Mouse (Mus musculus): Measurements from ENCODE around the gene 4930402H24Rik.

Gene 4930402H24Rik

DNA sequence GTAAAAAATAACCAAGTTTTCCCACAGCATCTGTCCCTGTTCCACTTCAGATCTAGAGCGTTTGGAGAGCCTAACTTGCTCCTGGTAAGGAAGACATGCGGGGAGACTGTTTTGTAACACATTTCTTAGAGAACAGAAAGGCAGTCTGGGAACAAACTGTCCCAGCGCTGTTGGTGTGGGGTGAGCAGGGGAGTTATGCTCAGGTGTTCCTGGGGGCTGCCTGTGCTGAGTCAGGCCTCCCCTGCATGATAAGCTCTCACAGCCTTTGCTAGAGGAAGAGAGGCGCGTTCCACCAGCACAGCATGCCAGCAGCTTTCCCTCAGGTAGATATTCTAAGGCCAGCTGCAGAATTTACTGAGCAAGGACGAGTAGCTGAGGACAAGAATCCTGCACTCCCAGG is 168.2 kb downstream of the 4930402H24Rik start:
- in situ Hi-C loops (cut with MboI, MseI), result loop anchor here in 1 of 2 experiments (10.0 kb wide), 1 partner anchor 1457 kb away; no protein-coding TSS in a partner anchor

DNA sequence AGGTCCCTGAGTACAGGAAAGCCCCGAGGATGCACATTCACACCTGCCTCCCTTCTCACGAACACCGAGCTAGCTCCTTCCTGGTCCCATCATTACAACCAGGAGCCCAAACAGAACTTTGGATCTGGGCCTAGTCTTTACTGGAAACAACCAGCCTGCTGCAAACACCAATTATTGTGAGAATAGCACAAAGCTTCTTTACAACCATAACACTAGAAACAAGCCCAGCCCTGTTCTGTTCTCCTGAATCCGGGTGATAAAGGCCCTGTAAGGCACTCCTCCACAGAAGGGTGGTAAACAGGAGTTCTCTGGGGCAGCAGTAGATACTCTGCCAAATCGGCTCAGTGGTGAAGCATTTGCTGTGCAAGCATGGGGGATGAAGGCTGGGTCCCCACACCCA is 170.9 kb downstream of the 4930402H24Rik start:
- in situ Hi-C loops (cut with MboI, MseI), result loop anchor here in 1 of 2 experiments (10.0 kb wide), 1 partner anchor 1460 kb away; no protein-coding TSS in a partner anchor

- in situ Hi-C loops (cut with MboI, MseI), result loop anchor here (5.0 to 10.0 kb wide), 2 partner anchors 374 to 1461 kb away; no protein-coding TSS in a partner anchor
These were observed 172.8 kb downstream of the 4930402H24Rik start for GRCm38 (mm10) chr2:130733444-130733843.

DNA sequence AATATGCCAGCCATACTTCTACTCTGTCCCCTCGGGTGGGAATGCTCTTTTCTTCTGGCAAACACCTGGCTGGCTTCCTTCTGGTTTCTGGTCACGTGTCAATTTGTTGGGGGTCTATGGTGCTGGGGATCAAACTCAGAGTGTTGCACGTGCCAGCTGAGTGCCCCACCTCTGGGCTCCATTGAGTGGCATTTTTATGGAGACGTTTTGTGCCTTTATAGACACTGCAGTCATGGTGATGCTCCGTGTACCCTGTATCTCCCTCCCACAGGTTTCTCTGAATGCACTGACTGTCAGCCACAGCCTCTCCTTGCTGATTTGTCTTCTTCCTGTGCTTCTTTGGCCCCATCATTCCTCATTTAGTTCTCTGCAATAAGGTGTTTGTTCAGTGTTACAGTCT is 174.4 kb downstream of the 4930402H24Rik start:
- in situ Hi-C loops (cut with MboI, MseI), result loop anchor here (5.0 to 10.0 kb wide), 2 partner anchors 375 to 1463 kb away; no protein-coding TSS in a partner anchor

- in situ Hi-C loops (cut with MboI, MseI), result loop anchor here (5.0 to 10.0 kb wide), 2 partner anchors 377 to 1464 kb away; no protein-coding TSS in a partner anchor
These were observed 175.5 kb downstream of the 4930402H24Rik start for GRCm38 (mm10) chr2:130730746-130731145.

- in situ Hi-C loops (cut with MboI, MseI), result no loop called here
These were observed 177.2 kb downstream of the 4930402H24Rik start for GRCm38 (mm10) chr2:130728906-130729585.

GRCm38 (mm10) chr2:130727752-130728151 is 178.5 kb downstream of the 4930402H24Rik start:
- in situ Hi-C loops (cut with MboI, MseI), result no loop called here

- in situ Hi-C loops (cut with MboI, MseI), result no loop called here
These were observed 181.8 kb downstream of the 4930402H24Rik start for GRCm38 (mm10) chr2:130724369-130724768.

- in situ Hi-C loops (cut with MboI, MseI), result no loop called here
These were observed 188.3 kb downstream of the 4930402H24Rik start for GRCm38 (mm10) chr2:130717951-130718350.

GRCm38 (mm10) chr2:130707057-130707456 is 199.1 kb downstream of the 4930402H24Rik start:
- in situ Hi-C loops (cut with MboI, MseI), result no loop called here

DNA sequence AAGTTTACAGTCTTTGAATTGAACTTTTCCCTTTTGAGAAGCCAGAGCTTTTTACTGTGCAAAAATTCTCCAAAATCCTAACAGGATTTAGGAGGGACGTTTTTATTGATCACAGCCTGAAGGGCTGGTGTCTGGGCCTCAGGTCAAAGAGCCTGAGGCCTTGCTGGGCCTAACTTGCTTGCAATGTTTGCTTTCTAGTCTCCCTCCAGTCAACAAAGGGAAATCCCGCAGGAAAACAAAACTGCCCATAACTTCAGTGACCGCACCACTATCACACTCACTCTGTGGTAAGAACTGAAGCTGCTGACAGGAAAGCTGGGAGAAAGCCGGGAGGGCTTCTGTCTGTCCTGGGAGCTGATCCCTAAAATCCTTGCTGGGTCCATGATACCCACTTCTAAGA is 199.6 kb downstream of the 4930402H24Rik start:
- in situ Hi-C loops (cut with MboI, MseI), result no loop called here

DNA sequence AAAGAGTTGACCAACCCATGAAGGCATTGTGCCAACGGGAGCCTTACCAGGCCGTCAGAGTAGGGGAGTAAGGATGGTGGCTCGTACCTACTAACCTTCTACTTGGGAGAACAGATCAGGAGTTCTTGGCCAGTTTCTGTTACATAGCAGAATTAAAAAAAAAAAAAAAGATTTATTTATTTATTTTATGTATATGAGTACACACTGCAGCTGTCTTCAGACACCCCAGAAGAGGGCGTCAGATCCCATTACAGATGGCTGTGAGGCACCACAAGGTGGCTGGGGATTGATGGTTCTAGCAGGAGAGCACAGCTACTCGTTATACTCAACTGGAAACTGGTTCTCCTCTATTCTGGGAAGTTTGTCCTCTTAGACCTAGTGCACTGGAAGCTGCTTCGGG is 201.0 kb downstream of the 4930402H24Rik start:
- in situ Hi-C loops (cut with MboI, MseI), result no loop called here

GRCm38 (mm10) chr2:130704040-130705001 is 201.9 kb downstream of the 4930402H24Rik start:
- in situ Hi-C loops (cut with MboI, MseI), result no loop called here

DNA sequence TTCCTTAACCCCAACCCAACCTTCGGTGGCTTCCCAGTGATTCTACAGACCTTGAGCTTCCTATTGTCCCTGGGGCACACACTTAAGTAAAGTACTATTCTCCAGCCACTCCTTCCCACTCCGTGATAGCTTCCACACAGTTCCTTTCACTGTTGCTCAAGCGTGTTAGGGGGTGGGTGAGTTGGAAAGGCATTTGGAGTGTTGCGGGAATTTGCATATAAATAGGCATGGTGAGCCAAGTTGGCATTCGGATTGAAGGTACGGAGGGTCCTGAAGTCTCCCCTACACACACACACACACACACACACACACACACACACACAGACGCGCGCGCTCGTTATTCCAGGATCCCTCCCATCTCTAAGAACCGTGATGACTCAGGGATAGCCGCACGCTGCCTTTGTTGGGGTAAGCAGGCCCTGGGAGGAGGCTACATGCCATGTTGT is 208.4 kb downstream of the 4930402H24Rik start:
- in situ Hi-C loops (cut with MboI, MseI), result loop anchor here in 1 of 2 experiments (5.0 kb wide), 1 partner anchor 61 kb away; no protein-coding TSS in a partner anchor

GRCm38 (mm10) chr2:130697153-130697810 is 208.9 kb downstream of the 4930402H24Rik start, which contains the start of gene Slc4a11:
Gene Slc4a11, minus strand, starts transcription at chr2:130697519.
- in situ Hi-C loops (cut with MboI, MseI), result loop anchor here in 1 of 2 experiments (5.0 kb wide), 1 partner anchor 60 kb away; no protein-coding TSS in a partner anchor

- in situ Hi-C loops (cut with MboI, MseI), result loop anchor here in 1 of 2 experiments (5.0 kb wide), 1 partner anchor 59 kb away; no protein-coding TSS in a partner anchor
These were observed 209.5 kb downstream of the 4930402H24Rik start for GRCm38 (mm10) chr2:130696700-130697152.

DNA sequence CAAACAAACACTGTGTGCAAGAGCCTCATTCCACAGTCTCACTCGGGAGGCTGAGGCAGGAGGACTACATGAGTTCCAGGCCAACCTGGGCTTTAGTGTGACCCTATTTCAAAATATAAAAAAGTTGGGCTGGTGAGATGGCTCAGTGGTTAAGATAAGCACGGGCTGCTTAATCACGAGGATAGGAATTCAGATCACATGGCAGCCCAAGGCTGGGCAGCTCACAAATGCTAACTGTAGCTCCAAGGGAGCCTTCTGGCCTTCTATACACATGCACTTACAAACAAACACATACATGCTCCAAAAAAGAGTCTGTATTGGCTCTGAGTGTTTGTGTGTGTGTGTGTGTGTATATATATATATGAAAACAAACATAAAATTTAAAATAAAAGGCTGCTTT is 212.6 kb downstream of the 4930402H24Rik start:
- in situ Hi-C loops (cut with MboI, MseI), result no loop called here

DNA sequence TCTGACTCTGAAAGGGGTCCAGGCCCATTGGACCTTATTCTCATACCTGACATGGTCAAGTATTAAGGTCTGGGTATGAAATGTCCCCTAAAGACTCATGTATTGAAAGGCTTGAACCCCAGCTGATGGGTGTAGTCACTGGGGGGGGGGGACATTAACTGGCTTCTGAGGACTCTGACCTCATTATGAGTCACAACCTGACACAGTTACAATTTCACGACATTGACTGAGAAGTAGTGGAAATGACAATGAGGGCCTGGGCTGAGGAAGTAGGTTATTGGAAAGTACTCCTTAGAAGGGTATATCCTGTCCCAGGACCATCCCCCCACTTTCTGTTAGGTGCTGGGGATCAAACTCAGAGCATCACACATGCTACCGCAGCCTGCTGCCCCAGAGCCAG is 217.2 kb downstream of the 4930402H24Rik start:
- in situ Hi-C loops (cut with MboI, MseI), result loop anchor here in 1 of 2 experiments (5.0 kb wide), 1 partner anchor 548 kb away; no protein-coding TSS in a partner anchor

GRCm38 (mm10) chr2:130685426-130685825 is 220.8 kb downstream of the 4930402H24Rik start:
- in situ Hi-C loops (cut with MboI, MseI), result loop anchor here in 1 of 2 experiments (5.0 kb wide), 1 partner anchor 552 kb away; no protein-coding TSS in a partner anchor

DNA sequence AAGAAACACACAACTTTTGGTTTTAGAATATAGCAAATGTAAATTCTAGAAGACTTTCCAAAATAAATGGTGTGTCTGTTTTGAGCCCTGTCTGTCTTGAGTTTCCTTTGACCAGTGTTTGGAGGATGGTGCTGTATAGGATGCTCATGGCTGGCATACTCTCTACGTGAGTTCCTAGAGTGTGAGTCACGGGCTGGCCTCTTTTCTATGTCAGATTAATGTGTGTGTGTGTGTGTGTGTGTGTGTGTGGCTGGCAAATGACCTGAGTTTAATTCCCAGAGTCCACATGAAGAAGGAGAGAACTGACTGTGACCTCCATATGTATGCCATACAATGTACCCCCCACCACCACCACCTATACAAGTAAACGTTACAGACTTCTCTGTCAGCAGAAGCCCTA is 224.7 kb downstream of the 4930402H24Rik start:
- in situ Hi-C loops (cut with MboI, MseI), result no loop called here

GRCm38 (mm10) chr2:130679899-130680298 is 226.3 kb downstream of the 4930402H24Rik start:
- in situ Hi-C loops (cut with MboI, MseI), result no loop called here

Data from T-helper 17 cell (primary cell).